Comparison of ENCODE assay signal across 8 mouse cellular contexts in genomic region chr11:8503735-8504134, GRCm38 (mm10).
A peak's percentile ranks its signal among the peaks of the same experiment; 100 is the strongest.
DNase-seq lines count a peak whose midpoint lies in the region; ATAC-seq and TF ChIP-seq lines count a peak whose summit lies in the region.

No protein-coding gene starts in this region.

- peaks cover 52% of the 10 kb centered on the region for H3K4me1 ChIP-seq in heart, embryonic 16.5 days (ENCODE audit: control insufficient read depth, insufficient read depth, low read length)
- H3K4me1 ChIP-seq in heart, embryonic 12.5 days (replicated peaks), result peaks cover 42% of the 10 kb centered on the region
- 0 out of 2 replicates have a peak, but pooled peaks cover 4% of the 10 kb centered on the region for H3K4me1 ChIP-seq in kidney, postnatal 0 days (replicated peaks; ENCODE audit: insufficient read depth, low read length)
- peaks cover 8% of the 10 kb centered on the region for H3K4me1 ChIP-seq in liver, postnatal 0 days (ENCODE audit: insufficient read depth)
- no peaks in the 10 kb centered on the region for H3K4me1 ChIP-seq in midbrain, embryonic 16.5 days (ENCODE audit: control insufficient read depth, insufficient read depth, low read length)

- H3K36me3 ChIP-seq in heart, embryonic 16.5 days (ENCODE audit: control insufficient read depth, insufficient read depth), result peaks cover 4% of the 10 kb centered on the region
- no peaks in the 10 kb centered on the region for H3K36me3 ChIP-seq in heart, embryonic 12.5 days
- H3K36me3 ChIP-seq in kidney, postnatal 0 days (ENCODE audit: insufficient read depth, low read length), result 0 out of 2 replicates have a peak, but pooled peaks cover 13% of the 10 kb centered on the region
- H3K36me3 ChIP-seq in liver, postnatal 0 days (replicated peaks; ENCODE audit: insufficient read depth, low read length), result 0 out of 2 replicates have a peak, but pooled peaks cover under 1% of the 10 kb centered on the region
- H3K36me3 ChIP-seq in midbrain, embryonic 16.5 days (ENCODE audit: control insufficient read depth, insufficient read depth, low read length), result no peaks in the 10 kb centered on the region

- H3K27me3 ChIP-seq in heart, embryonic 16.5 days (ENCODE audit: control insufficient read depth, insufficient read depth, low read length), result no peaks in the 10 kb centered on the region
- no peaks in the 10 kb centered on the region; the same call in 1 of the 2 replicates for H3K27me3 ChIP-seq in heart, embryonic 12.5 days (replicated peaks)
- no peaks in the 10 kb centered on the region for H3K27me3 ChIP-seq in kidney, postnatal 0 days (ENCODE audit: insufficient read depth, low read length)
- H3K27me3 ChIP-seq in liver, postnatal 0 days (ENCODE audit: insufficient read depth, low read length), result no peaks in the 10 kb centered on the region
- no peaks in the 10 kb centered on the region for H3K27me3 ChIP-seq in midbrain, embryonic 16.5 days (ENCODE audit: control insufficient read depth, insufficient read depth, low read depth, low read length)

- peak overlapping the region; percentile 39 for H3K9ac ChIP-seq in heart, embryonic 16.5 days (ENCODE audit: low read length)
- H3K9ac ChIP-seq in heart, embryonic 12.5 days, result no peak overlapping the region
- no peak overlapping the region for H3K9ac ChIP-seq in kidney, postnatal 0 days (ENCODE audit: low read depth, low read length)
- peak overlapping the region; percentile 53 for H3K9ac ChIP-seq in liver, postnatal 0 days (replicated peaks)
- H3K9ac ChIP-seq in midbrain, embryonic 16.5 days (ENCODE audit: low read depth, low read length), result no peak overlapping the region

- H3K4me2 ChIP-seq in heart, embryonic 16.5 days (ENCODE audit: low read depth, low read length), result peak overlapping the region; percentile 45
- H3K4me2 ChIP-seq in heart, embryonic 12.5 days, result no peak overlapping the region; the same call in 1 of the 2 replicates
- H3K4me2 ChIP-seq in kidney, postnatal 0 days (ENCODE audit: low read length), result peak overlapping the region; percentile 1; the same call in 1 of the 2 replicates
- H3K4me2 ChIP-seq in liver, postnatal 0 days (ENCODE audit: low read depth, low read length), result peak overlapping the region; percentile 67
- H3K4me2 ChIP-seq in midbrain, embryonic 16.5 days (ENCODE audit: low read length), result no peak overlapping the region

- H3K27ac ChIP-seq in heart, embryonic 16.5 days (ENCODE audit: low read length), result peak overlapping the region; percentile 96; the same call in 1 of the 2 replicates
- H3K27ac ChIP-seq in heart, embryonic 12.5 days (ENCODE audit: poor library complexity, severe bottlenecking), result no peak overlapping the region
- H3K27ac ChIP-seq in kidney, postnatal 0 days, result peak overlapping the region; percentile 60
- H3K27ac ChIP-seq in liver, postnatal 0 days (ENCODE audit: low read depth), result peak overlapping the region; percentile 84
- no peak overlapping the region for H3K27ac ChIP-seq in midbrain, embryonic 16.5 days (ENCODE audit: low read length)

- no peak for TF ChIP-seq CTCF in kidney, postnatal 0 days (IDR thresholded peaks at IDR 0.05; ENCODE audit: low read depth)
- TF ChIP-seq CTCF in liver, postnatal 0 days (IDR thresholded peaks at IDR 0.05; ENCODE audit: low read depth), result no peak

- H3K9me3 ChIP-seq in heart, embryonic 16.5 days (replicated peaks; ENCODE audit: control insufficient read depth, low read length), result no peaks in the 10 kb centered on the region
- H3K9me3 ChIP-seq in heart, embryonic 12.5 days (replicated peaks), result no peaks in the 10 kb centered on the region
- no peaks in the 10 kb centered on the region for H3K9me3 ChIP-seq in kidney, postnatal 0 days (replicated peaks; ENCODE audit: low read length)
- H3K9me3 ChIP-seq in liver, postnatal 0 days (ENCODE audit: low read length), result no peaks in the 10 kb centered on the region
- no peaks in the 10 kb centered on the region for H3K9me3 ChIP-seq in midbrain, embryonic 16.5 days (replicated peaks; ENCODE audit: control insufficient read depth, low read length, poor library complexity, severe bottlenecking)

- ATAC-seq in heart, embryonic 16.5 days (replicated peaks; ENCODE audit: extremely low read depth, insufficient read depth, low FRiP score), result no peak
- ATAC-seq in heart, embryonic 12.5 days (ENCODE audit: insufficient number of reproducible peaks, low FRiP score), result no peak
- peak; percentile 81 for ATAC-seq in kidney, postnatal 0 days (replicated peaks; ENCODE audit: low FRiP score, low read depth)
- ATAC-seq in liver, postnatal 0 days, result peak; percentile 94
- ATAC-seq in midbrain, embryonic 16.5 days, result no peak

- TF ChIP-seq EP300 in liver, postnatal 0 days (IDR thresholded peaks at IDR 0.05; ENCODE audit: low read depth), result peak; percentile 60; the same call in 1 of the 2 replicates

- H3K4me3 ChIP-seq in heart, embryonic 16.5 days (ENCODE audit: low read length), result peak overlapping the region; percentile 29
- H3K4me3 ChIP-seq in heart, embryonic 12.5 days, result no peak overlapping the region
- H3K4me3 ChIP-seq in kidney, postnatal 0 days (replicated peaks; ENCODE audit: low read depth, low read length), result no peak overlapping the region
- peak overlapping the region; percentile 41 for H3K4me3 ChIP-seq in liver, postnatal 0 days (ENCODE audit: low read depth, low read length)
- H3K4me3 ChIP-seq in midbrain, embryonic 16.5 days (ENCODE audit: low read depth, low read length), result no peak overlapping the region

- peak; percentile 66 for DNase-seq in kidney, postnatal 0 days (ENCODE audit: low spot score)
- peak; percentile 68 for DNase-seq in liver, postnatal 0 days
- DNase-seq in urinary bladder, adult 2 months (ENCODE audit: low spot score), result peak; percentile 55
- DNase-seq in right cerebral cortex, adult 18-20 months, result no peak
- no peak for DNase-seq in cerebellum, adult 11 months

- 55% methylated on average over 11 of the region's 11 CpGs for WGBS in heart, embryonic 16.5 days
- 33% methylated on average over 11 of the region's 11 CpGs for WGBS in heart, embryonic 12.5 days
- 30% methylated on average over 11 of the region's 11 CpGs for WGBS in kidney, postnatal 0 days
- WGBS in liver, postnatal 0 days (ENCODE audit: insufficient replicate concordance), result 49% methylated on average over 11 of the region's 11 CpGs
- WGBS in midbrain, embryonic 16.5 days, result 40% methylated on average over 11 of the region's 11 CpGs

Comparison
In these comparisons a context has a peak if more than half of its experiments do, and no peak if none do; other contexts are left out.
1. H3K27ac ChIP-seq: peak in heart, embryonic 16.5 days (single experiment), kidney, postnatal 0 days (single experiment) and liver, postnatal 0 days (single experiment); none in heart, embryonic 12.5 days (single experiment) and midbrain, embryonic 16.5 days (single experiment).
2. H3K4me2 ChIP-seq: peak in heart, embryonic 16.5 days (single experiment), kidney, postnatal 0 days (single experiment) and liver, postnatal 0 days (single experiment); none in heart, embryonic 12.5 days (single experiment) and midbrain, embryonic 16.5 days (single experiment).
3. H3K4me3 ChIP-seq: peak in heart, embryonic 16.5 days (single experiment) and liver, postnatal 0 days (single experiment); none in heart, embryonic 12.5 days (single experiment), kidney, postnatal 0 days (single experiment) and midbrain, embryonic 16.5 days (single experiment).
4. H3K9ac ChIP-seq: peak in heart, embryonic 16.5 days (single experiment) and liver, postnatal 0 days (single experiment); none in heart, embryonic 12.5 days (single experiment), kidney, postnatal 0 days (single experiment) and midbrain, embryonic 16.5 days (single experiment).
5. ATAC-seq: peak in kidney, postnatal 0 days (single experiment) and liver, postnatal 0 days (single experiment); none in heart, embryonic 16.5 days (single experiment), heart, embryonic 12.5 days (single experiment) and midbrain, embryonic 16.5 days (single experiment).
6. DNase-seq: peak in kidney, postnatal 0 days (single experiment), liver, postnatal 0 days (single experiment) and urinary bladder, adult 2 months (single experiment); none in right cerebral cortex, adult 18-20 months (single experiment) and cerebellum, adult 11 months (single experiment).